Mouse (Mus musculus) embryo, embryonic 10 days (tissue): ENCODE measurements around the gene Scgb1b11.
"Not testable (repeated sequence)": the region's sequence is repeated elsewhere in the genome, so short reads cannot be mapped to it uniquely, and the experiment has no call there.

Source experiments
- DNase-seq: peaks from one replicate; pipeline ENCODE4 v3.0.0-alpha.2; 2015; ENCODE audit warnings: low spot score

Gene Scgb1b11

GRCm38 (mm10) chr7:32222540-32222939 lies at the start of gene Scgb1b11:
TSS of gene Scgb1b11 (plus strand) at chr7:32222840.
- not testable (repeated sequence) for DNase-seq

GRCm38 (mm10) chr7:32211045-32211444 lies 11.6 kb upstream of the Scgb1b11 start, which contains the start of gene Scgb2b11:
TSS of gene Scgb2b11 (minus strand) at chr7:32211145.
- DNase-seq, result not testable (repeated sequence)
